Mouse (Mus musculus) C2C12 (cell line): ENCODE results near the gene Erich4. TPM values are rescaled to one million over a fixed set of nuclear protein-coding genes. Genes with fewer than 3 reads are reported as not detected.

Source experiments
- H3K27me3 ChIP-seq: one replicate; pipeline ENCODE4 v1.6.1; 2011; ENCODE audit not compliant: control insufficient read depth, insufficient read depth, insufficient read length
- H3K36me3 ChIP-seq: one replicate; pipeline ENCODE4 v1.6.1; 2011; ENCODE audit not compliant: control insufficient read depth, insufficient read depth
- H3K4me3 ChIP-seq: one replicate; pipeline ENCODE4 v1.5.1; 2011; ENCODE audit warnings: mild to moderate bottlenecking, control low read depth; ENCODE audit not compliant: poor library complexity, insufficient read depth, severe bottlenecking
- H3K79me2 ChIP-seq: one replicate; pipeline ENCODE4 v1.6.1; 2011; ENCODE audit not compliant: control insufficient read depth, insufficient read depth
- H3K79me3 ChIP-seq: one replicate; pipeline ENCODE4 v1.6.1; 2011; ENCODE audit warnings: low read depth, control low read depth
- H3ac ChIP-seq: one replicate; pipeline ENCODE3; 2011; ENCODE audit warnings: low read depth; ENCODE audit not compliant: control insufficient read depth, insufficient read length
- CEBPB ChIP-seq: IDR thresholded peaks from one replicate; pipeline ENCODE4 v1.6.1; 2011; ENCODE audit warnings: low read depth, mild to moderate bottlenecking, control low read depth, moderate library complexity
- CTCF ChIP-seq: IDR thresholded peaks from one replicate; pipeline ENCODE4 v1.5.1; 2011; ENCODE audit not compliant: control insufficient read depth, insufficient read depth, insufficient read length
- FOSL1 ChIP-seq: IDR thresholded peaks from one replicate; pipeline ENCODE4 v1.8.0; 2011; ENCODE audit warnings: mild to moderate bottlenecking, low read length; ENCODE audit not compliant: poor library complexity, insufficient read depth, severe bottlenecking
- MAX ChIP-seq: IDR thresholded peaks from one replicate; pipeline ENCODE4 v1.6.1; 2011; ENCODE audit warnings: mild to moderate bottlenecking, control low read depth
- MYOD1 ChIP-seq: IDR thresholded peaks from one replicate; pipeline ENCODE4 v1.6.1; 2011; ENCODE audit warnings: low read depth; ENCODE audit not compliant: control insufficient read depth, insufficient read length
- MYOG ChIP-seq: IDR thresholded peaks from one replicate; pipeline ENCODE4 v1.6.1; 2011; ENCODE audit not compliant: control insufficient read depth, insufficient read length; ENCODE audit errors: extremely low read depth
- USF1 ChIP-seq: IDR thresholded peaks from one replicate; pipeline ENCODE4 v1.6.1; 2011; ENCODE audit warnings: low read depth, mild to moderate bottlenecking, control low read depth, moderate library complexity
- polyA plus RNA-seq: library from polyadenylated mRNA; unstranded; fragments of >200 nt; fragmentation: generic; extraction: Trizol; gene quantifications from one replicate; pipeline ENCODE4 v1.2.1, GENCODE M21; 2012; ENCODE audit warnings: missing spikeins

Gene Erich4
- polyA plus RNA-seq, 1 experiment: not detected

- Histone ChIP-seq H3K79me2 (no peaks in the 10 kb centered on the region), H3K27me3 (no peaks in the 10 kb centered on the region), H3K36me3 (no peaks in the 10 kb centered on the region)
Measured at GRCm38 (mm10) chr7:25626509-25627430, 11.1 kb upstream of the Erich4 start, which contains the start of gene B3gnt8. TSS of gene B3gnt8 (plus strand) at chr7:25626654.

GRCm38 (mm10) chr7:25625594-25626250 lies 10.0 kb upstream of the Erich4 start:
- TF ChIP-seq CEBPB (no peak), USF1 (no peak), FOSL1 (no peak), MYOG (no peak), CTCF (no peak), MAX (no peak), MYOD1 (no peak)
- H3K79me3 ChIP-seq: no peaks in the 10 kb centered on the region
- no peak overlapping the region for H3K4me3 ChIP-seq
- no peak overlapping the region for H3ac ChIP-seq
- no peaks in the 10 kb centered on the region for H3K79me2 ChIP-seq
- H3K36me3 ChIP-seq: no peaks in the 10 kb centered on the region
- no peaks in the 10 kb centered on the region for H3K27me3 ChIP-seq

More at GRCm38 (mm10) chr7:25626509-25627430, 11.1 kb upstream of the Erich4 start, which contains the start of gene B3gnt8:
- Histone ChIP-seq H3K4me3 (no peak within 1 kb of the TSS), H3ac (peak within 1 kb of the TSS; percentile 60), H3K79me3 (no peaks in the 10 kb centered on the region)
- TF ChIP-seq FOSL1 (no peak), CEBPB (no peak), USF1 (no peak), MYOG (no peak), CTCF (no peak), MYOD1 (no peak), MAX (no peak)

GRCm38 (mm10) chr7:25624851-25625250 lies 9.2 kb upstream of the Erich4 start:
- Histone ChIP-seq H3K27me3 (no peaks in the 10 kb centered on the region), H3ac (no peak overlapping the region), H3K79me3 (no peaks in the 10 kb centered on the region), H3K79me2 (no peaks in the 10 kb centered on the region), H3K4me3 (no peak overlapping the region), H3K36me3 (no peaks in the 10 kb centered on the region)
- TF ChIP-seq CEBPB: no peak
- no peak for TF ChIP-seq CTCF
- TF ChIP-seq MYOG: no peak
- TF ChIP-seq MYOD1: peak; percentile 88
- TF ChIP-seq USF1: no peak

GRCm38 (mm10) chr7:25623857-25624370 lies 8.2 kb upstream of the Erich4 start:
- Histone ChIP-seq H3ac (no peak overlapping the region), H3K79me3 (no peaks in the 10 kb centered on the region), H3K27me3 (no peaks in the 10 kb centered on the region), H3K36me3 (no peaks in the 10 kb centered on the region), H3K4me3 (no peak overlapping the region), H3K79me2 (no peaks in the 10 kb centered on the region)
- TF ChIP-seq USF1 (no peak), FOSL1 (no peak), MAX (no peak), CEBPB (no peak), MYOD1 (no peak), CTCF (no peak), MYOG (no peak)

- TF ChIP-seq FOSL1 (no peak), CTCF (no peak)
- Histone ChIP-seq H3K79me3 (no peaks in the 10 kb centered on the region), H3K36me3 (no peaks in the 10 kb centered on the region)
Measured at GRCm38 (mm10) chr7:25620751-25621150, 5.1 kb upstream of the Erich4 start.

More at GRCm38 (mm10) chr7:25620751-25621150, 5.1 kb upstream of the Erich4 start:
- no peak overlapping the region for H3K4me3 ChIP-seq
- peaks cover 4% of the 10 kb centered on the region for H3K27me3 ChIP-seq
- H3K79me2 ChIP-seq: no peaks in the 10 kb centered on the region
- H3ac ChIP-seq: no peak overlapping the region
